Mouse (Mus musculus) cerebellum, adult 8-10 months (tissue): ENCODE data around the gene Majin.

Experiments used
- DNase-seq: peaks from one replicate; pipeline ENCODE4 v3.0.0; 2022

Gene Majin

DNA sequence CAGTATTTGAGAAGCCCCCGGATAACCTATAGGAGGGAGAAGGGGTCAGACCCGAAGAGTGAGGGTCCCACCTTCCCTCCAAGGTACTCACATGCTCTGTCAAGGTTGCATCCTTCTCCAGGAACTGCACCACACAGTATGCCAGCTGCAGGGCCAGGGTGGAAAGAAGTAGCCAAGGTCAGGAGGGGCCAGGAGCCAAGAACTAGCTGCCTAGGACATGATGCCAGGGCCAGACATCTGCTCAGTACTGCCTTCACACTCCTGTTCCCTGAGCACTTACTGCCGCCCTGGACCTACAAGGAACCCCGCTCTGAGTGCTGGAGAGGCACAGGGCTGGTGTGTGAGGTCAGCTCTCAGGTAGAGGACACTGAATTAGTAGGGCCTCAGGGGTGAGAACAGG, 46.2 kb downstream of the Majin start:
- peak; percentile 55 for DNase-seq

DNA sequence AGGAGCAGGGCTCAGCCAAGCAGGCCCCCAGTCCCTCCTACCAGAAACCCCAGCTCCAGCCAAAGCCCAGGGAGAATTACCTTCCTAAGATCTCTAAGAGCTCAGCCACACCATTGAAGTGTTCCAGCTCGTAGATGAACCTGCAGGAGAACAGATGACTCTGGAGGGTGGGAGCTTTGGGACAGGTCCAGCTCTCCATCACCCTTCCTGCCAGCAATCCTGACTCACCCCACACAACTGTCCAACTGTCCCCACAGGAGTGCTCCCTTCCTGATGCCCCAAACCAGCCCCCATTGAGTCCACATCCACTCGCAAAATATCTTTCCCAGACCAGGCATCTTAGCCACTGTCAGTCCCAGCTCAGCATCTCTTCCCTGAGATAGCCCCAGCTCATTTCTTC, 46.8 kb downstream of the Majin start:
- DNase-seq, result peak; percentile 25

DNA sequence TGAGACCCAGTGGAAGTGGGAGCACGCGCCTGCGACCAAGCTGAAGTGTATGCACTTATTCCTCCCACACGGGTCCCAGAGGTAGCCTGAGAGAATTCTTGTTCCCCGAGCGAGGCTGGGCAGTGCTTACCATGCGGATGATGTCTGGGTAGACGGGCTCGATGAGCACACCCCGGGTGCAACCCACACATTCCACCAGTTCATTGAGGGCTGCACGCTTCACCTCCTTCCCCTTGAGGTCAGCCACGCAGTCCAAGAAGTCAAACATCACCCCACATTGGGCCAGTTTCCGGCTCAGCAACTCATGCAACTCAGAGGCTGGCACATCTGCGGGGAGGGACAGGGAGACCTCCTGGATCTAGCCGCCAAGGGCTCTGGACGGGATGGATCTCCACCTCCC, 49.5 kb downstream of the Majin start:
- no peak for DNase-seq

DNA sequence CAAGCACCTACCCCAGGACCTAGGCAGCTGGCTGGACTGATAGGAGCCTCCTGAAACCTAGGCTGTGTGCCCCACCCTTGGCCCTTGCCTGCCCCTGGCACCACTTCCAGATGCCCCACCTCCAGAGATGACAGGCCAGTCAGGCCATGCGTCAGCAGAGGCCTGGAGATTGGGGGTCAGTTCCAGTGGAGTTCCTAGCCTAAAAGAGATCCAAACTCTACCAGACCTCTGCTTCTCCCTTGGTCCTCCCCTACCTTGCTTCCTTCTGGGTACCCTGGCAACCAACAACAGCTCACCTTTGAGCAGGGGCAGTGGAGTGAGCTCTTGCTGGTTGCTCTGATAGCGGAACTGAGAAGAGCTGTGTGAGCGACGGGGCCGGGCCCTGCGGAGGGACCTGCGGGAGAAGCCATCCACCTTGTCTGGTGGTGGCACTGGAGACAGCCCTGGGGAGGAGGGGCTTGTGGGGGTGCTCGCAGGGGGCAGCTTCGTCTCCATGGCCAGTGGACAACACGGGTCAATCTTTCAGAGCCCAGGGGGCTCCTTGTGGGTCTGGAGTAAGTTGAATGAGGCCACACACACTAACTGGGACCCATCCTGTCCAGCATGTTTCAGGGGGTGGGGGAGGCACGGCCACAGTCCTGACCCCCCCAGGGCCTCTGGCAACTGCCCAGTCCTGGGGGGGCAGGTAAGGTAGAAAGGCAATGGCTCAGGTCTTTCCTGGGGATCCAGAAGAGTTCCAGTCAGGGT, 50.3 kb downstream of the Majin start:
- peak; percentile 61 for DNase-seq

DNA sequence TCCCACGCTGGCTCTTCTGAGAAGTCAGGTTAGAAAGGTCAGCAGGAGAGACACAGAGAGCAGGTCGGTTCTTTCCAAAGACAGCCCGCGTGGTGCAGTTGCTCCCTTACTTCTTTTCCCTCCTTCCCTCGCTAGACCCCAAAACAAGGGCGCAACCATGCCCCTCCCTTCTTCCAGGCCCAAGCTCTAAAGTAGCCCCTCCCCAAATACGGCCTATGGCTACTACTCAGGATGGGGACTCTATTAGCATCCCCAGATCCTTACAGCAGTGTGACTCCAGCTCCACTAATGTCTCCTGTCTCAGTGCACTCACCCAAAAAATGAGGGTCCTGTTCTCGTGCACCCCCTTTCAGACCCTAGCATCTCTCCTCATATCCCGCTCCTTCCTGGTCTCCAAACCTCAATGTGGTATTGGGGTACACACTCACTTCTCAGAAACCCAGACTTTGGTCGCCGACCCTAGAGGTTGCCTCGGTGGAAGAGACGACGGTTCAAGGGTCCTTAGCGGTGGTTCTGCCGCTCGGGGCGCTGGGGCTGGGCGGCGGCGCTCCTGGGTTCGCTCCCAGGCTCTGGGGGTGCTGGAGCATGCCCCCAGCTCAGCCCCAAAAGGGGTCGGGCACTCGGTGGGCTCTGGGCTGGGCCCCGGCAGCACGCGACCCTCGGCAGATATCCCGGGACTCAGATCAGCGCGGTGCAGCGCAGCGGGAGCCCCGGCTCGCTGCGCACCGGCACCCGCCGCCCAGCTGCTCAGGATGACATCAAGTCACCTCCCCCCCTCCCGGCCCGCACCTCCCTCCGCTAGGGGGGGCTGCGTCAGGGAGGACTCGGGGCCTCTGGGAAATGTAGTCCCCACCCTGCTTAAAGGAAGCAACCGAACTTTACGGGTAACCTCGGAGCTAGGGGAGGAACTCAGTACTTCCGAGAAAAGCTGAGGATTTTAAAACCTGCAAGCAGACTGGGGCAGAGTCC, 51.2 kb downstream of the Majin start, which contains the start of gene Ppp2r5b:
Gene Ppp2r5b, minus strand, starts transcription at position 789 of the 969 bp plus-strand sequence.
- DNase-seq, result peak; percentile 96

DNA sequence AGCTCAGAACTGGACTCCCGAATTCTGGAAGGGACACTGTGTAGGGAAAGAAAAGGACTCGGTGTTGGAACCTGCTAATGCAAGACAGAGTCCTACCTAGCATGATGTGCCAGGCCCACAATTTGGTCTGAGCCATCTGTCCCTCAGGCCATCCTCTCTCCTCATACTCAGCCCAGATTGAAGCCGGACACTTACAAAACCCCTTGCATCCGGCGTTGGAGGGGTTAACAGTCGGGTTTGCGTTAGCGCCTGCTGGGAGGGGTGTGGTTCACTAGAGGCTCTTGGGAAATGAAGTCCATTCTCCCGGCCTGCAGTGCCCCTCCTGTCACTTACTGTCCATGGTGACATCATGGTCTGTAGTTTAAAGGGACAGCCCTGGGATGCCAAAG, 51.9 kb downstream of the Majin start:
- DNase-seq, result peak; percentile 92

DNA sequence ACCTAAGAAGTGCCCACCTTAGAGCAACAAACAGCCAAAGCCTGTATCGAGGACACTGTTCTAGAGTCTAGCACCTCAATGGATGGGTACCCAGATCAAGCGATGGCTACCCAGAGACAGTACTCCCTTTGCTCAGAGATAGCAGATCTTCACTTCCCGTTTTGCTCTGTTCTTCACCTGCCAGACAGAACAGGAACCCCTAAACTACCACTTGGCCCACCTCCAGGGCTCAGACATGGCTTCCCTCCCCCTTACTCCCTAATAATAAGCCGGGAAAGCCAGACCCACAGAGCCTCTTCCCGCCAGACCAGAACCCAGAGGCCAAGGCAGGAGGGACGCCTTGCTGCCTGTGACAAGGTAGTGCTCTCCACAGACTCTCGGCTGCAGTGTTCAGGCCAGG, 52.7 kb downstream of the Majin start:
- DNase-seq, result peak; percentile 54

DNA sequence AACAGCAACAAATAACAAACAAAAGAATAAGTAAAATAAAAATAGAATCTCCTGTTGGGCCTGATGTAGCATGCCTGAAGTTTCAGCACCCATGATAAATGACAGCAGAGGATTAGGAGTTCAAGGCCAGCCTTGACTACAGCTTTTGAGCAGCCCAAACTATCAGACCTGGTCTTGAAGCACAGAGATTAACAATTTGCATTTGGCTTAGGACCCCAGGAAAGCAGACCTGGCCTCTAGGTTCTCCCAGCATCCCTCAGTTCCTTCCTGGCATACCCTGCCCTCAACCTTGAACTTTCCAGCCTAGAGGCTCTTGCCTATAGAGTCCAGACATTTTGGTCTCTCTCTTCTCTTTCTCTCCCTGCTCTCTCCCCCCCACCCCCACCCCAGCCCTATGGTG, 54.6 kb downstream of the Majin start:
- DNase-seq, result no peak

DNA sequence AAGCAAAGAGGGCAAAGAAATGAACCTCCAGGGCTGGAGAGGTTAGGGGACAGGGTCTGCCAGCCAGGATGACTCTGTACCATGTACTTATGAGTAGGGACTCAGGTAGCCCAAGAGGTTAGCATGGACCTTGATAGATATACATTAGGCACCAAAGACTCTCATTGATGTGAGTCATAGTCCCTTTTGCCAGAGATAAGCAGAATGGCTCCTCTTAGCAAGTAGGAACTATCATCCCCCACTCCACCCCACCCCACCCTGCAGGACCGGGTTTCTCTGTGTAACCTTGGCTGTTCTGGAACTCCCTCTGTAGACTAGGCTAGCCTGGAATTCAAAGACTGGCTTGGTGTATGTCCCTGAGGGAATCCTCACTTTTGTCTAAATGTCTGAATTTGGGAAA, 55.9 kb downstream of the Majin start:
- DNase-seq, result no peak

DNA sequence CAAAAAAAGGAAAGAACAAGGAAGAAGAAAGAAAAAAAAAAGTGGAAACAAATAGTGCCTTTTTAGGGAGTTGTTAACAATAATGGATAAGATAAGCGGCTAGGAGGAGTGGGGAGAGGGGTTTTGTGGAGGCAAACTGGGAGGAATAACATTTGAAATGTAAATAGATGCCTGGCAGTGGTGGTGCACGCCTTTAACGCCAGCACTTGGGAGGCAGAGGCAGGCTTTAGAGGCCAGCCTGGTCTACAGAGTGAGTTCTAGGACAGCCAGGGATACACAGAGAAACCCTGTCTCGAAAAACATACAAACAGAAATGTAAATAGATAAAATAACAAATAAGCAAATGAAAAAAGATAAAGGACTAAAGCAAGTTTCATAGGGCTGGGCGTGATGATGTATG, 56.5 kb downstream of the Majin start:
- no peak for DNase-seq

DNA sequence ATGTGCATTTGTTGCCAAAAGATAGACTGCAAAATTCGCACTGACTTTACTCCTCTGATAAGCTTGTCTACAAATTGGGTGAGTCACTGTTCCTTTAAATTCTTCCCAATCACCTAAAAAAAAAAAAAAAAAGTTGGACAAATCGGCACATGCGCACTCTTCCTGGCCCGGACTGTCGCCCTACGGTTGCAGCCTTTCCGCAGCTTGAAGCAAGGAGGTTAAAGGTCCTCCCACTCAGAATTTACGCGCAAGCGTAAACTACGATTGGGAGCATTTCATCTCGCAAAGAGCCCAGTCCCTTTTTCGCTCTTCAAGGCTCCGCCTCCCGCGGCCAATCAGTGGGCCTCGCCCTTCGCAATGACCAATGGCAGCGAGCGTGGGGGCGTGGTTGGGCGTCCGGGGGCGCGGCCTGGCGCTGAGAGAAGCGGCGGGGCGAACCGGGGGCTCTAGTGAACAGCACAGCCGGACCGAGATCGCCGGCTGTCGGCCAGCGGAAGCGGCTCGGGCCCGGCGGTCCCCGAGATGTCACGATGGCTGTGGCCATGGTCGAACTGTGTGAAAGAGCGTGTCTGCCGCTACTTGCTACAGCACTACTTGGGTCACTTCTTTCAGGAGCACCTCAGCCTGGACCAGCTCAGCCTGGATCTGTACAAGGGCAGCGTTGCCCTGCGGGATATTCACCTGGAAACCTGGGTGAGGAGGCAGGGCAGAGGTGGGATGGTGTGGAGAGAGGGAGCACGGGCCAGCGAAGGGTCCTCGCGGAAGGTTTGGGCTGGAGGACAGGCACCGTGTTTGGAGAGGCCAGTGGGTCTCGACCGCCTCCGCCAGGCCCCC, 57.3 kb downstream of the Majin start, which contains the start of gene Atg2a:
Gene Atg2a, plus strand, starts transcription at position 395 of the 834 bp plus-strand sequence.
- peak; percentile 98 for DNase-seq

DNA sequence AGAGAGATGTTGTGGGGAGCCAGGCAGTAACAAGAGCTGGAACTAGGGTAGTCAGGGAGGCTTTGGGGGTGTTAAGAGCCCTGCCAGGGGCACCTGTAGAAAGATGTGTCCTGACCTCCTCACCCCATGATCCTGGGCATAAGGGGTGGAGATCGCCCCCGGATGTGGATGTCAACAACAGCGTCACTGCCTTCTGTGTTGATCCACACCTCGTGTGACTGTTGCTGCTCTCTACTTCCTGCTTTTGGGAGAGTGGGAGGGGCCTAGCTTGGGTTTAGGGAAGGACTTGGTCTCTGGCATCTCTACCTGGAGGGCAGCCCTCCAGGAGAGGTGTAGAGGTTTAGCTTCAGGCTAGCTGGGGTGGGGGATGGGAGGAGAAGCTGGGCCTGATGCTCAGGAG, 58.1 kb downstream of the Majin start:
- peak; percentile 55 for DNase-seq

DNA sequence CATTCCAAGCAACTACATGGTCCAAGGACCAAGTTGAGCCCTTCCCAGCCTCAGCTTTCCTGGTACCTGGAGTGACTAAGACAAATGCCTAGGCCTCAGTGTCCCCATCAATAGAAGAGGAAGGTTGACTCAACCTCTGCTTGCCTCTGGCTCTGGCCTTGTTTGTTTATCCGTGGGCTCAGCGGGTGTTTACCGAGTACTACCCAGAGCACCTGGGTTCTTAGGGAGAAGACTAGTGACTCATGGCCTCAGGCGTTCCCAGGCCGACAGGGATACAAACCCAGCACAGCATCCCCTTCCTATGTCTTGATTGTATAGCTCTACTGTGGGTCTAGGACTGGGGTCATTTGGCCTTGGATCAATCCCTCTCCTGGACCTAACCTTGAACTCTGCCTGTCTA, 59.0 kb downstream of the Majin start:
- no peak for DNase-seq

DNA sequence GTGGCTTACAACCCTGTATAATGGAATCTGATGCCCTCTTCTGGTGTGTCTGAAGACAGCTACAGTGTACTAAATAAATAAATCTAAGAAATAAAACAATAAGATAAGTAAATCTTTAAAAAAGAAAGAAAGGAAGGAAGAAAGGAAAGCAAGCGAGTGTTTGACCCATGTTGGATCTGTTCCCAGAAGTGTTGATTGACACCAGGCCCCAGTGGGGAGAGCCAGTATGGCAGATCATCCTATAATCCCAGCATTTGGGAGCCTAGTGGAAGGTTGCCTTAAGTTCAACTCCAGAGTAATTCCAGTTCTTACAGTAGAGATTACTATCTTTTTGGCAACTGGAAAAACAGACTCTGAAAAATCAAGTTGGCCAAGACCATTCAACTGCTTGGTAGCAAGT, 61.6 kb downstream of the Majin start:
- no peak for DNase-seq

DNA sequence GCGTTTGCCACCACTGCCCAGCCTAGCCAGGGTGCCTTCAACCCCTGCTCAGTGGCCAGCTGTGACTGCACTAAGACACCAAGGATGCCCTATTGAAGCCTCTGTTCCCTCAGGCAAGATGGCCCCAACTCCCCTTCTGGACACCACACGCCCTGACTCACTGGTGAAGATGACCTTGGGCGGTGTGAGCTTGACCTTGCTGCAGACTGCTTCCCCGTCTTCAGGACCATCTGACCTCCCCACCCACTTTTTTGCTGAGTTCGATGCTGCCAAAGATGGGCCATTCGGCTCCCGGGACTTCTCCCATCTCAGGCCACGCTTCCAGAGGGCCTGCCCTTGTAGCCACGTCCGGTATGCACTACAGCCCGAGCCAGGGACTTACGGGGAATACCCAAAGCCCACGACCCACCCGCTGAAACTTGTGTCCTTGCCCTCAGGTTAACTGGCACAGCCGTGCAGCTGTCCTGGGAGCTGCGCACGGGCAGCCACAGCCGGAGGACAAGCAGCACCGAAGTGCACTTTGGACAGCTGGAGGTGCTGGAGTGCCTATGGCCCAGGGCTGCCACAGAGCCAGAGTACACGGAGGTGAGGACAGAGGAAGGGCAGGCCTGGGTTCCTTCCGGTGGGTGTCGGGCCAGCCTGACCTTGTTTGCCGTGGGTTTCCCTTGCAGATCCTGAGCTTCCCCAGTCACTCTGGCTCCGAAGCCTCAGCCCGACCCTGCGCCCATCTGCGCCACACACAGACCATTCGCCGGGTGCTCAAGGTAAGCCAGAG, 63.5 kb downstream of the Majin start:
- no peak for DNase-seq

DNA sequence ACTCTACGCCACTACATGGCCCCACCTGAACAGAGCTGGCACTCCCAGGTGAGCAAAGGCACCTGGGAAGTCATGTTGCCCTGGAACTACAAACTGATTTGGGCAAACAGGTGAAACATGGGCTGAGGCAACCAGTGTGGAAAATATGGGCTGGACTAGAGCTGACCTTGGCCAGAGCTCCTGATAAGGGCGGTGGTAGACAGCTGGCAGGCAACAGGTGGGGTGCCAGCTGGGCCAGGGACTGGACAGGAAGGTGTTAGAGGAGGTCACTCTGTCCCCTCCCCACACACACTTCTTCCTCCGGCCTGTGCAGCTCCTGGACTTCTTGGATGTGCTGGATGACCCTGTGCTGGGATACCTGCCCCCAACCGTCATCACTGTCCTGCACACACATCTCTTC, 68.8 kb downstream of the Majin start:
- no peak for DNase-seq

DNA sequence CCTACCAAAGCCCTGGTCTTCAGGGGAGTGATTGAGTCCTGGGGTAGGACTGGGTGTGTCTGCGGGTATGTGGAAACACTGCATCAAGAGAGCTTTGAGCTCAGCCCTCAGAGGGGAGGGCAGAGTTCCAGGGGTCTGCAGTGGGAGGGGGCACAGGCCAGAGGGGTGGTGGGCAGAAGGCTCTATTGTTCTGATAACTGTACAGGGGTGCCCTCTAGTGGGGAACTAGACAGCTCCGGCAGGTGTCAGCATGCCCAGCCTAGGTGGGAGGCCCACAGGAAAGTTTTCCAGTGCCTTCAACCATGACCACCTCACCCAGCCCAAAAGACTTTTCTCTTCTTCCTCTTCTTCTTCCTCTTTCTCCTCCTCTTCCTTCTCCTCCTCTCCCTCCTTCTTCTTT, 76.2 kb downstream of the Majin start:
- no peak for DNase-seq

DNA sequence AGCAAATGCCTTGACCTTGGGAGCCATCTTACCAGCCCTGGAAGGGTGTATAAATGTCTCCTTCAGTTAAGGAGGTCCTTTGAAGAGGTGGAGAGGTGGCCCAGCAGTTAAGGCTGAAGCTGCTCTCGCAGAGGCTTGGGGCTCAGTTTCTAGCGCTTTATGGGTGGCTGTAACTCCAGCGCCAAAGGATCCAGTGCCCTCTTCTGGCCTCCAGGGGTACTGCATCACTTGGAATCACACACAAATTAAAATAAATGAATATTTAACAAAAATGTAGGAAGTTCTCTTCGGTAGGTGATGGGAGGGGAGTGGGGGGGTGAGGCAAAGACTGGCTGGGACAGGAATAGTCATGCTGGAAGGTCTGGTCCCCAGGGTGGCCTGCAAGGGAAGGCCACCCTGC, 76.8 kb downstream of the Majin start:
- no peak for DNase-seq

DNA sequence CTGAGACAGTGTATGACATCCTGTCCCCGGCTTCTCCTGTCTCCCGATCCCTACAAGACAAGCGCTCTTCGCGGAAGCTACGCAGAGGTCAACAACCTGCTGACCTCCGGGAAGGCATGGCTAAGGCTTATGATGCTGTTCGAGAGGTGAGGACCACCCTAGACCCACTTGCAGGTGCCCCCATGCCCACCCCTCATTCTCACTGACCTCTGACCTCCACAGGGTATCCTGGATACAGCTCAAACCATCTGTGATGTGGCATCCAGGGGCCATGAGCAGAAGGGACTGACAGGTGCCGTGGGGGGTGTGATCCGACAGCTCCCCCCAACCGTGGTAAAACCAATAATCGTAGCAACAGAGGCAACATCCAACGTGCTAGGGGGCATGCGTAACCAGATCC, 77.2 kb downstream of the Majin start:
- DNase-seq, result no peak

DNA sequence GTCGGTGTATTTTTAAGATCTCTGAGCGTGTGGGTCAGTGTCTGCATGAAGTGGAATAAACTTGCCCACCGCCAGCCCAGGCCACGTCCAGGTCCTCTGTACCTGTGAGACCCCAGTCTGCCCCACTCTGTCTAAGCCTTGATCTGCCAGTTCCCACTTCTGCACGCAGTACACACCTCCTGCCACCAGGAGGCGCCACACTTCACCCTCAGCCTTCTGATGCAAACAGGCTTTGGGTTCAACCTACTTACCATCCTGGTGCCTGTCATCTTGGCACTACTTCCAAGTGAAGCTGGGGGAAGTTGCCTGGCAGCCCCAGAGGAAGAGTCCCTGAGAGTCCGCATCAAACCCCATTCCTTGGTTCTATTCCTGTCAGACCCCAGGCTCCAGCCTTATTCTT, 78.0 kb downstream of the Majin start:
- peak; percentile 88 for DNase-seq

DNA sequence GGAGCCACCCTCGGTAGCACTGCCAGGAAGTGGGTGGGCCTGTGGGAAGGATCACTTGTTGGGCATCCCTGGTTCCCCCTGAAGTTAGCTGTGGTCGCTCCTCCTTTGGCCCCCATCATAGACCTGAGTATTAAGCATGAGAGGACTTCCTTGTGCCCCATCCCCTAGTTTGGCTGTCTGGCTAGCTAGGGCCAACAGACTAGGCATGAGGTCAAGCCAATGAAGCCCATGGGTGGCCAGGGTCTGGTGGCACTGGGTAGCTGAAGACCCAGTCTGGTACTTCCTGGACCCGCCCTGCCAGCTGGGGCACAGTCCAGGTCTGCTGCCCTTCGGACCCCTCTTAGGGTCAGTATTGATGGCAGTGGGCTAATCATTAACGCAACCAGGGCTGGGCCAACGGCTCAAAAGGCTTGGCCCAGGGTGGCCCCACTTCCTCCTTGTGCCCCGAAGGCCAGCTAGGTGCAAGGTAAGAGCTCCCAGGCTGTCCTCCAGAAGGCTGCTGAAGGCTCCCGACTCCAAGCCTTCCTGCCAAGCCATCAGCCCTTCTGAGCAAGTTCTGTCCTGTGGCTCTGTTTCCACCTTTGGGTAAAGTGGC, 78.7 kb downstream of the Majin start:
- DNase-seq, result no peak

DNA sequence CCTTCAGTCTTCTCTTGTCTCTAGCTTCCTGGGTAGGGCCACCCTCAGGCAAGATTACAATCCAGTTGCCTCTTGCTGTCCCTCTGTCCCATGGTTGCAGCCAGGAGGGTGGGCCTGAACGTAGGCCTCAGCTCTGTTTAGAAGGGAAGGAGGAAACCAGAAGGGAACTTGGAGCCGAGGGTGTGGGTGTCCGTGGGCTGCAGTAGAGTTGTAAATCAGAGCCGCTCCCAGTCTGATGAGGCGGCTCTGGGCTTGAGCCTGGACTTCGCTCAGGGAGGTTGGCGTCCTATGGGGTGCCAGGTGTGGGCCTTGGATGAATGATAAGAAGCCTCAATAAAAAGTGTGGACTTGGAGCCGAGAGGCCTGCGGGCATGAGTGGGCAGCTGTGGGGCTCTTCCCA, 80.0 kb downstream of the Majin start:
- no peak for DNase-seq
